Mouse (Mus musculus) myocyte (in vitro differentiated cells): ENCODE measurements around the gene Tanc1. TPM values are rescaled to one million over a fixed set of nuclear protein-coding genes. Genes with fewer than 3 reads are reported as not detected.

Experiments used
- H3K27me3 ChIP-seq: one replicate; pipeline ENCODE4 v1.6.1; 2011; ENCODE audit not compliant: control insufficient read depth, insufficient read depth, insufficient read length
- H3K36me3 ChIP-seq: one replicate; pipeline ENCODE4 v1.6.1; 2011; ENCODE audit not compliant: control insufficient read depth, insufficient read depth
- H3K4me2 ChIP-seq: one replicate; pipeline ENCODE4 v1.6.1; 2011; ENCODE audit warnings: low read depth, control low read depth
- H3K4me3 ChIP-seq: one replicate; pipeline ENCODE4 v1.5.1; 2011; ENCODE audit warnings: mild to moderate bottlenecking, control low read depth, moderate library complexity
- H3K79me2 ChIP-seq: one replicate; pipeline ENCODE4 v1.6.1; 2011; ENCODE audit not compliant: control insufficient read depth, insufficient read depth
- H3ac ChIP-seq: one replicate; pipeline ENCODE4 v1.6.1; 2011; ENCODE audit not compliant: control insufficient read depth, insufficient read length
- CEBPB ChIP-seq: IDR thresholded peaks from 2 replicates; pipeline ENCODE4 v1.6.1; 2011; ENCODE audit warnings: mild to moderate bottlenecking, moderate library complexity; ENCODE audit not compliant: poor library complexity, insufficient read depth, severe bottlenecking
- E2F4 ChIP-seq: IDR thresholded peaks from one replicate; pipeline ENCODE4 v1.6.1; 2011; ENCODE audit warnings: mild to moderate bottlenecking, control low read depth, moderate library complexity; ENCODE audit not compliant: insufficient read depth
- MAX ChIP-seq: IDR thresholded peaks from one replicate; pipeline ENCODE4 v1.6.1; 2011; ENCODE audit warnings: low read depth, mild to moderate bottlenecking, control low read depth
- MYOD1 ChIP-seq, 3 experiments: IDR thresholded peaks; one replicate each; pipeline ENCODE4 v1.6.1; 2011; ENCODE audit warnings: control low read depth in 2 of 3, low read depth in 2 of 3, mild to moderate bottlenecking in 2 of 3, moderate library complexity in 1 of 3; ENCODE audit not compliant: insufficient read length in 2 of 3, control insufficient read depth in 1 of 3
- MYOG ChIP-seq, 3 experiments: IDR thresholded peaks; one replicate each; pipeline ENCODE4 v1.6.1; 2011; ENCODE audit warnings: control low read depth in 2 of 3, low read depth in 2 of 3, mild to moderate bottlenecking in 2 of 3; ENCODE audit not compliant: insufficient read length in 2 of 3, control insufficient read depth in 1 of 3, insufficient read depth in 1 of 3
- POLR2A ChIP-seq: IDR thresholded peaks from one replicate; pipeline ENCODE4 v1.6.1; 2011; ENCODE audit warnings: low read depth, mild to moderate bottlenecking, control low read depth, moderate library complexity; ENCODE audit not compliant: insufficient read length
- POLR2AphosphoS2 ChIP-seq: IDR thresholded peaks from one replicate; pipeline ENCODE4 v1.6.1; 2011; ENCODE audit warnings: low read depth, control low read depth; ENCODE audit not compliant: insufficient read length
- REST ChIP-seq: IDR thresholded peaks from one replicate; pipeline ENCODE4 v1.6.1; 2011; ENCODE audit warnings: mild to moderate bottlenecking, control low read depth, moderate library complexity; ENCODE audit not compliant: insufficient read depth, insufficient read length
- SRF ChIP-seq: IDR thresholded peaks from one replicate; pipeline ENCODE4 v1.6.1; 2011; ENCODE audit warnings: low read depth; ENCODE audit not compliant: control insufficient read depth, insufficient read length
- TCF12 ChIP-seq: IDR thresholded peaks from one replicate; pipeline ENCODE4 v1.6.1; 2011; ENCODE audit warnings: mild to moderate bottlenecking, control low read depth; ENCODE audit not compliant: poor library complexity, insufficient read depth, severe bottlenecking
- TCF3 ChIP-seq: IDR thresholded peaks from one replicate; pipeline ENCODE4 v1.6.1; 2011; ENCODE audit warnings: low read depth, control low read depth; ENCODE audit not compliant: insufficient read length
- USF1 ChIP-seq: IDR thresholded peaks from one replicate; pipeline ENCODE4 v1.6.1; 2011; ENCODE audit warnings: low read depth, mild to moderate bottlenecking, control low read depth, moderate library complexity
- polyA plus RNA-seq: library from polyadenylated mRNA; unstranded; fragments of >200 nt; fragmentation: generic; extraction: Trizol; gene quantifications from one replicate; pipeline ENCODE4 v1.2.1, GENCODE M21; 2012; ENCODE audit warnings: missing spikeins

Gene Tanc1
- polyA plus RNA-seq, 1 experiment: 24.7 TPM

GRCm38 (mm10) chr2:59600123-59600840, 11.6 kb upstream of the Tanc1 start:
- Histone ChIP-seq H3K4me3 (peak overlapping the region; percentile 10), H3K79me2 (no peaks in the 10 kb centered on the region), H3K4me2 (peak overlapping the region; percentile 92)

GRCm38 (mm10) chr2:59600980-59601379, 10.9 kb upstream of the Tanc1 start:
- TF ChIP-seq MAX: no peak
- no peak for TF ChIP-seq SRF
- TF ChIP-seq USF1: no peak
- no peak for TF ChIP-seq POLR2AphosphoS2
- TF ChIP-seq TCF3: no peak
- TF ChIP-seq POLR2A: no peak
- no peak for TF ChIP-seq CEBPB
- no peak for TF ChIP-seq MYOG (IDR thresholded peaks at IDR 0.05; ENCODE audit: control insufficient read depth in 1 of 3, insufficient read depth in 1 of 3, insufficient read length in 2 of 3, low read depth in 2 of 3)
- TF ChIP-seq REST: no peak
- TF ChIP-seq E2F4: no peak
- TF ChIP-seq TCF12: no peak
- no peak for TF ChIP-seq MYOD1 (IDR thresholded peaks at IDR 0.05; ENCODE audit: control insufficient read depth in 1 of 3, insufficient read length in 2 of 3, low read depth in 2 of 3)
- H3K27me3 ChIP-seq: no peaks in the 10 kb centered on the region
- H3K36me3 ChIP-seq: no peaks in the 10 kb centered on the region
- no peaks in the 10 kb centered on the region for H3K79me2 ChIP-seq
- no peak overlapping the region for H3ac ChIP-seq
- H3K4me3 ChIP-seq: peak overlapping the region; percentile 10
- H3K4me2 ChIP-seq: peak overlapping the region; percentile 92

More at GRCm38 (mm10) chr2:59600123-59600840, 11.6 kb upstream of the Tanc1 start:
- TF ChIP-seq MAX (no peak), REST (no peak), CEBPB (no peak), E2F4 (no peak), SRF (no peak)
- H3K27me3 ChIP-seq: no peaks in the 10 kb centered on the region
- no peaks in the 10 kb centered on the region for H3K36me3 ChIP-seq
- H3ac ChIP-seq: no peak overlapping the region

- H3ac ChIP-seq: no peak overlapping the region
- H3K4me3 ChIP-seq: no peak overlapping the region
- H3K36me3 ChIP-seq: no peaks in the 10 kb centered on the region
- H3K27me3 ChIP-seq: no peaks in the 10 kb centered on the region
- TF ChIP-seq USF1 (no peak), TCF12 (no peak), CEBPB (no peak), POLR2A (no peak), POLR2AphosphoS2 (no peak), MYOG (IDR thresholded peaks at IDR 0.05; ENCODE audit: control insufficient read depth in 1 of 3, insufficient read depth in 1 of 3, insufficient read length in 2 of 3, low read depth in 2 of 3) (no peak), E2F4 (no peak)
- H3K79me2 ChIP-seq: no peaks in the 10 kb centered on the region
- no peak overlapping the region for H3K4me2 ChIP-seq
Measured at GRCm38 (mm10) chr2:59601452-59601851, 10.4 kb upstream of the Tanc1 start.

GRCm38 (mm10) chr2:59608958-59609357, 2.9 kb upstream of the Tanc1 start:
- H3K79me2 ChIP-seq: peaks cover 14% of the 10 kb centered on the region
- no peak overlapping the region for H3ac ChIP-seq
- no peaks in the 10 kb centered on the region for H3K27me3 ChIP-seq
- TF ChIP-seq MYOG (IDR thresholded peaks at IDR 0.05; ENCODE audit: control insufficient read depth in 1 of 3, insufficient read depth in 1 of 3, insufficient read length in 2 of 3, low read depth in 2 of 3): no peak
- TF ChIP-seq CEBPB: no peak
- no peak for TF ChIP-seq TCF3
- TF ChIP-seq REST: no peak
- TF ChIP-seq USF1: no peak
- TF ChIP-seq SRF: no peak
- H3K4me2 ChIP-seq: no peak overlapping the region
- H3K4me3 ChIP-seq: no peak overlapping the region
- no peaks in the 10 kb centered on the region for H3K36me3 ChIP-seq

- Histone ChIP-seq H3K4me2 (peak overlapping the region; percentile 98), H3K4me3 (peak overlapping the region; percentile 90), H3ac (peak overlapping the region; percentile 63), H3K27me3 (no peaks in the 10 kb centered on the region), H3K79me2 (peaks cover 38% of the 10 kb centered on the region), H3K36me3 (no peaks in the 10 kb centered on the region)
- TF ChIP-seq MYOD1 (IDR thresholded peaks at IDR 0.05; ENCODE audit: control insufficient read depth in 1 of 3, insufficient read length in 2 of 3, low read depth in 2 of 3) (no peak), USF1 (no peak), MAX (no peak), MYOG (IDR thresholded peaks at IDR 0.05; ENCODE audit: control insufficient read depth in 1 of 3, insufficient read depth in 1 of 3, insufficient read length in 2 of 3, low read depth in 2 of 3) (no peak), TCF3 (no peak), POLR2AphosphoS2 (peak; percentile 15), REST (no peak), CEBPB (no peak), POLR2A (peak; percentile 44), E2F4 (no peak)
Measured at GRCm38 (mm10) chr2:59611216-59611810, 529 bp upstream of the Tanc1 start.
